ENCODE assay signal across 31 mouse cellular contexts in genomic region chr4:42872151-42872550, GRCm38 (mm10). TPM values are rescaled to one million over a fixed set of nuclear protein-coding genes. Genes with fewer than 3 reads are reported as not detected.
DNase-seq lines count a peak whose midpoint lies in the region; ATAC-seq and TF ChIP-seq lines count a peak whose summit lies in the region.
"Had no signal": no experiment of that assay in that cellular context is flagged by ENCODE, and none has a peak within 500 bp of the region (broad histone marks: within the 10 kb centered on the region; RNA-seq: fewer than 3 reads in every experiment).

No protein-coding gene starts in this region.

- peaks cover 52% of the 10 kb centered on the region for H3K4me1 ChIP-seq in liver, embryonic 15.5 days (replicated peaks)
- peaks cover 37% of the 10 kb centered on the region for H3K4me1 ChIP-seq in liver, embryonic 12.5 days
- H3K4me1 ChIP-seq in MEL (ENCODE audit: control insufficient read depth in 1 of 2, insufficient read depth in 2 of 2, low read length in 2 of 2) = no peaks in the 10 kb centered on the region; a peak in 1 of 4 replicates
- H3K4me1 ChIP-seq: embryonic facial prominence, embryonic 12.5 days; embryonic facial prominence, embryonic 15.5 days; hindbrain, embryonic 10.5 days; hindbrain, embryonic 13.5 days; intestine, embryonic 15.5 days had no signal

- no peak for TF ChIP-seq EP300 in MEL (IDR thresholded peaks at IDR 0.05; ENCODE audit: low read depth in 1 of 2, low read length in 2 of 2)

- no peak overlapping the region for H3K4me2 ChIP-seq in liver, embryonic 15.5 days
- no peak overlapping the region for H3K4me2 ChIP-seq in liver, embryonic 12.5 days
- H3K4me2 ChIP-seq: embryonic facial prominence, embryonic 12.5 days; embryonic facial prominence, embryonic 15.5 days; hindbrain, embryonic 13.5 days; intestine, embryonic 15.5 days had no signal

- H3K9me3 ChIP-seq in liver, embryonic 15.5 days (replicated peaks) = no peaks in the 10 kb centered on the region
- no peaks in the 10 kb centered on the region for H3K9me3 ChIP-seq in liver, embryonic 12.5 days (replicated peaks)
- no peaks in the 10 kb centered on the region for H3K9me3 ChIP-seq in MEL (replicated peaks; ENCODE audit: insufficient read depth, low read length)
- H3K9me3 ChIP-seq: embryonic facial prominence, embryonic 12.5 days; embryonic facial prominence, embryonic 15.5 days; hindbrain, embryonic 10.5 days; hindbrain, embryonic 13.5 days; intestine, embryonic 15.5 days had no signal

- H3K79me2 ChIP-seq in MEL (ENCODE audit: control insufficient read depth, insufficient read depth, low read length, poor library complexity) = no peaks in the 10 kb centered on the region

- no peak for TF ChIP-seq RAD21 in MEL (IDR thresholded peaks at IDR 0.05; ENCODE audit: low read depth, low read length)

- DNase-seq in MEL (ENCODE audit: low read depth, low spot score) (peak; percentile 0), adipocyte (ENCODE audit: low spot score) (peak; percentile 0)
- DNase-seq in Muller cell, postnatal 12 days (ENCODE audit: inconsistent ontology term) = no peak
- DNase-seq in left cerebral cortex, adult 2 months (ENCODE audit: extremely low spot score in 1 of 2, low spot score in 2 of 2) = no peak
- DNase-seq: adrenal gland, postnatal 10 days; adrenal gland, postnatal 36 days; cerebellum, adult 11 months; cerebellum, adult 2 months; cerebellum, adult 9-11 months; cerebellum, postnatal 25 days; forebrain, postnatal 0 days; gastrocnemius, adult 2 months; gastrocnemius, postnatal 14 days; heart, adult 18-20 months had no signal

- H3K27ac ChIP-seq in liver, embryonic 15.5 days (replicated peaks) = 0 out of 2 replicates have a peak overlapping the region, but pooled peaks have one; percentile 25
- H3K27ac ChIP-seq in liver, embryonic 12.5 days = no peak overlapping the region
- H3K27ac ChIP-seq in MEL (ENCODE audit: control insufficient read depth, low read depth, low read length) = no peak overlapping the region
- no peak overlapping the region for H3K27ac ChIP-seq in left cerebral cortex, adult 2 months
- H3K27ac ChIP-seq: embryonic facial prominence, embryonic 12.5 days; embryonic facial prominence, embryonic 15.5 days; gastrocnemius, adult 2 months; hindbrain, embryonic 10.5 days; hindbrain, embryonic 13.5 days; intestine, embryonic 15.5 days had no signal

- no peaks in the 10 kb centered on the region for H3K36me3 ChIP-seq in liver, embryonic 15.5 days (replicated peaks)
- no peaks in the 10 kb centered on the region for H3K36me3 ChIP-seq in liver, embryonic 12.5 days
- H3K36me3 ChIP-seq in MEL (ENCODE audit: control insufficient read depth in 1 of 2, insufficient read depth in 2 of 2, low read length in 2 of 2) = 0 out of 4 replicates have a peak, but pooled peaks cover 0 to 3% of the 10 kb centered on the region in 2 experiments
- H3K36me3 ChIP-seq: embryonic facial prominence, embryonic 12.5 days; embryonic facial prominence, embryonic 15.5 days; hindbrain, embryonic 10.5 days; hindbrain, embryonic 13.5 days; intestine, embryonic 15.5 days had no signal

- no peak overlapping the region for H3K9ac ChIP-seq in liver, embryonic 15.5 days
- H3K9ac ChIP-seq in liver, embryonic 12.5 days = no peak overlapping the region
- no peak overlapping the region for H3K9ac ChIP-seq in MEL (ENCODE audit: control insufficient read depth, low read depth, low read length, poor library complexity, severe bottlenecking)
- H3K9ac ChIP-seq: embryonic facial prominence, embryonic 12.5 days; embryonic facial prominence, embryonic 15.5 days; forebrain, postnatal 0 days; hindbrain, embryonic 13.5 days; intestine, embryonic 15.5 days had no signal

- intact Hi-C loops in left cerebral cortex, adult 2 months (cut with DNase I) = no loop called here

- TF ChIP-seq POLR2A in MEL (IDR thresholded peaks at IDR 0.05; ENCODE audit: control insufficient read depth in 1 of 2, insufficient read depth in 1 of 2, low read depth in 1 of 2, low read length in 2 of 2, poor library complexity in 1 of 2) = no peak

- no peak for TF ChIP-seq CTCF in MEL (IDR thresholded peaks at IDR 0.05 in 2 of 3, conservative IDR thresholded peaks at IDR 0.05 in 1 of 3; ENCODE audit: control insufficient read depth in 1 of 3, insufficient read depth in 1 of 3, low read depth in 2 of 3, low read length in 3 of 3, poor library complexity in 1 of 3, severe bottlenecking in 1 of 3)
- no peak for TF ChIP-seq CTCF in left cerebral cortex, adult 2 months (IDR thresholded peaks at IDR 0.05)

- ATAC-seq in liver, embryonic 15.5 days (ENCODE audit: insufficient read depth) = no peak
- no peak for ATAC-seq in liver, embryonic 12.5 days
- ATAC-seq: activated CD4-positive, CD25-positive, alpha-beta regulatory T cell, adult 4 months; forebrain, embryonic 14.5 days; forebrain, postnatal 0 days; hindbrain, embryonic 16.5 days; intestine, embryonic 15.5 days had no signal

- H3K27me3 ChIP-seq in liver, embryonic 15.5 days = no peaks in the 10 kb centered on the region; the same call in 1 of the 2 replicates
- H3K27me3 ChIP-seq in liver, embryonic 12.5 days (replicated peaks) = 0 out of 2 replicates have a peak, but pooled peaks cover 12% of the 10 kb centered on the region
- no peaks in the 10 kb centered on the region for H3K27me3 ChIP-seq in MEL (ENCODE audit: control insufficient read depth in 1 of 2, insufficient read depth in 2 of 2, low read length in 2 of 2)
- H3K27me3 ChIP-seq: embryonic facial prominence, embryonic 12.5 days; embryonic facial prominence, embryonic 15.5 days; hindbrain, embryonic 13.5 days; intestine, embryonic 15.5 days had no signal

- H3K4me3 ChIP-seq in liver, embryonic 15.5 days (replicated peaks) = no peak overlapping the region
- no peak overlapping the region for H3K4me3 ChIP-seq in liver, embryonic 12.5 days
- H3K4me3 ChIP-seq in MEL (ENCODE audit: control insufficient read depth in 1 of 2, insufficient read depth in 1 of 2, low read depth in 2 of 2, low read length in 2 of 2) = no peak overlapping the region
- no peak overlapping the region for H3K4me3 ChIP-seq in left cerebral cortex, adult 2 months
- H3K4me3 ChIP-seq: embryonic facial prominence, embryonic 12.5 days; embryonic facial prominence, embryonic 15.5 days; gastrocnemius, adult 2 months; hindbrain, embryonic 10.5 days; hindbrain, embryonic 13.5 days; intestine, embryonic 15.5 days had no signal

- WGBS in liver, embryonic 15.5 days (ENCODE audit: insufficient replicate concordance) = 87% methylated on average over 7 of the region's 7 CpGs
- WGBS in liver, embryonic 12.5 days (ENCODE audit: insufficient replicate concordance) = 88% methylated on average over 7 of the region's 7 CpGs

TF ChIP-seq in MEL, 35 proteins besides CTCF, POLR2A, EP300 and RAD21 (continues in another document):
- TF ChIP-seq BHLHE40 (IDR thresholded peaks at IDR 0.05; ENCODE audit: borderline replicate concordance, low read depth, low read length) (no peak), JUND (IDR thresholded peaks at IDR 0.05; ENCODE audit: low read depth, low read length) (no peak), NRF1 (IDR thresholded peaks at IDR 0.05; ENCODE audit: insufficient read depth, low read depth, low read length, poor library complexity, severe bottlenecking) (no peak), ZMIZ1 (IDR thresholded peaks at IDR 0.05; ENCODE audit: low read depth, low read length) (no peak), POLR2AphosphoS5 (IDR thresholded peaks at IDR 0.05; ENCODE audit: borderline replicate concordance, low read depth, low read length) (no peak), MAX (IDR thresholded peaks at IDR 0.05; ENCODE audit: low read length) (no peak), MAZ (IDR thresholded peaks at IDR 0.05; ENCODE audit: low read depth, low read length) (no peak), MYC (IDR thresholded peaks at IDR 0.05; ENCODE audit: low read depth, low read length) (no peak), MYB (IDR thresholded peaks at IDR 0.05; ENCODE audit: low read depth, low read length) (no peak), RCOR1 (IDR thresholded peaks at IDR 0.05; ENCODE audit: low read depth, low read length) (no peak), CHD1 (IDR thresholded peaks at IDR 0.05; ENCODE audit: low read depth, low read length) (no peak), MAFK (IDR thresholded peaks at IDR 0.05; ENCODE audit: borderline replicate concordance, low read depth, low read length) (no peak), UBTF (IDR thresholded peaks at IDR 0.05; ENCODE audit: borderline replicate concordance, insufficient read depth, low read depth, low read length) (no peak)

RNA-seq across cellular contexts. Expression of gene Fam205c, which starts 1.9 kb away (rescaled TPM):
- polyA plus RNA-seq in liver, embryonic 15.5 days (2015; fragmentation: Nextera tagmentation; extraction: Ambion mirVana) = 0.35 and 0.61 TPM in 2 replicates
- 0.24 and 0.33 TPM in 2 replicates for polyA plus RNA-seq in liver, embryonic 12.5 days (2016; fragmentation: Nextera tagmentation; extraction: Ambion mirVana)
- total RNA-seq in MEL (2012; rRNA removed) = not detected in 2 replicates
- polyA plus RNA-seq in MEL (2012; ENCODE audit: insufficient read depth in 1 of 2, insufficient read length in 2 of 2, low read depth in 1 of 2, low replicate concordance in 2 of 2, missing spikeins in 1 of 2) = not detected
- total RNA-seq in left cerebral cortex, adult 2 months (2021) = 1 to 10 TPM; 1.0 to 1.8 TPM
- total RNA-seq: adrenal gland, postnatal 10 days; adrenal gland, postnatal 36 days; common myeloid progenitor, adult 5-6 weeks; ES-E14; forebrain, postnatal 0 days; gastrocnemius, postnatal 4 days had no signal
- polyA plus RNA-seq: activated CD4-positive, CD25-positive, alpha-beta regulatory T cell, adult 4 months had no signal

RNA-seq across cellular contexts. Expression of gene Gm12394, which starts 15.6 kb away (rescaled TPM):
- polyA plus RNA-seq in liver, embryonic 15.5 days (2015; fragmentation: Nextera tagmentation; extraction: Ambion mirVana) = not detected in 2 replicates
- polyA plus RNA-seq in liver, embryonic 12.5 days (2016; fragmentation: Nextera tagmentation; extraction: Ambion mirVana) = 0.05 and 0.07 TPM in 2 replicates
- total RNA-seq in MEL (2012; rRNA removed) = not detected in 2 replicates
- polyA plus RNA-seq in MEL (2012; ENCODE audit: insufficient read depth in 1 of 2, insufficient read length in 2 of 2, low read depth in 1 of 2, low replicate concordance in 2 of 2, missing spikeins in 1 of 2) = under 1 TPM in 1 of 2 experiments, not detected in 1; 0.10 TPM
- total RNA-seq in left cerebral cortex, adult 2 months (2021) = 1 to 10 TPM; 2.3 to 2.4 TPM
- total RNA-seq: adrenal gland, postnatal 10 days; common myeloid progenitor, adult 5-6 weeks; forebrain, postnatal 0 days; gastrocnemius, adult 2 months; gastrocnemius, postnatal 14 days; heart, adult 18-20 months; heart, postnatal 25 days had no signal
- polyA plus RNA-seq: activated CD4-positive, CD25-positive, alpha-beta regulatory T cell, adult 4 months; heart, embryonic 14.5 days; hindbrain, embryonic 10.5 days had no signal

RNA-seq across cellular contexts. Expression of gene Fam205a1, which starts 18.5 kb away (rescaled TPM):
- polyA plus RNA-seq in liver, embryonic 15.5 days (2015; fragmentation: Nextera tagmentation; extraction: Ambion mirVana) = 0.15 TPM in 2 replicates
- polyA plus RNA-seq in liver, embryonic 12.5 days (2016; fragmentation: Nextera tagmentation; extraction: Ambion mirVana) = 0.15 and 0.18 TPM in 2 replicates
- not detected in 2 replicates for total RNA-seq in MEL (2012; rRNA removed)
- under 1 TPM in 1 of 2 experiments, not detected in 1; 0.01 TPM for polyA plus RNA-seq in MEL (2012; ENCODE audit: insufficient read depth in 1 of 2, insufficient read length in 2 of 2, low read depth in 1 of 2, low replicate concordance in 2 of 2, missing spikeins in 1 of 2)
- under 1 TPM in 1 of 2 experiments, not detected in 1; 0.11 TPM for total RNA-seq in left cerebral cortex, adult 2 months (2021)
- total RNA-seq: adrenal gland, adult 18-20 months; adrenal gland, postnatal 10 days; adrenal gland, postnatal 36 days; common myeloid progenitor, adult 5-6 weeks; forebrain, postnatal 0 days; gastrocnemius, adult 2 months; gastrocnemius, postnatal 14 days; heart, adult 18-20 months; heart, postnatal 25 days had no signal
- polyA plus RNA-seq: activated CD4-positive, CD25-positive, alpha-beta regulatory T cell, adult 4 months; embryonic facial prominence, embryonic 15.5 days; forebrain, embryonic 14.5 days; heart, embryonic 14.5 days; heart, postnatal 0 days; hindbrain, embryonic 10.5 days; hindbrain, embryonic 13.5 days; intestine, embryonic 15.5 days had no signal

RNA-seq across cellular contexts. Expression of gene Phf24, which starts 44.3 kb away (rescaled TPM):
- polyA plus RNA-seq in liver, embryonic 15.5 days (2015; fragmentation: Nextera tagmentation; extraction: Ambion mirVana) = 0.12 and 0.16 TPM in 2 replicates
- polyA plus RNA-seq in liver, embryonic 12.5 days (2016; fragmentation: Nextera tagmentation; extraction: Ambion mirVana) = 0.18 and 0.26 TPM in 2 replicates
- 0.07 and 0.31 TPM in 2 replicates for total RNA-seq in MEL (2012; rRNA removed)
- polyA plus RNA-seq in MEL (2012; ENCODE audit: insufficient read depth in 1 of 2, insufficient read length in 2 of 2, low read depth in 1 of 2, low replicate concordance in 2 of 2, missing spikeins in 1 of 2) = under 1 TPM in 1 of 2 experiments, not detected in 1; 0.92 TPM
- 100 to 1,000 TPM; 359 to 380 TPM for total RNA-seq in left cerebral cortex, adult 2 months (2021)

Comparison
In these comparisons a context has a peak if more than half of its experiments do, and no peak if none do; other contexts are left out.
1. DNase-seq: peak in MEL (single experiment) and adipocyte (single experiment); none in Muller cell, postnatal 12 days (single experiment) and left cerebral cortex, adult 2 months (0 of 2).